Mouse (Mus musculus) liver, adult 2 months (tissue): Measurements from ENCODE around the gene Nupl2. TPM values are rescaled to one million over a fixed set of nuclear protein-coding genes. Genes with fewer than 3 reads are reported as not detected.
A peak's percentile ranks its signal among the peaks of the same experiment; 100 is the strongest.

Experiments used
- DNase-seq: peaks from one replicate; pipeline ENCODE4 v3.0.0-alpha.2; 2011; ENCODE audit warnings: low read depth, low spot score; ENCODE audit errors: extremely low read depth
- H3K27ac ChIP-seq: fragments of 200-500 bp; replicated peaks from 2 replicates; pipeline ENCODE4 v1.5.1; 2012; ENCODE audit warnings: low read depth, mild to moderate bottlenecking, control low read depth, inconsistent platforms, low read length; ENCODE audit not compliant: insufficient read depth
- H3K27me3 ChIP-seq: fragments of 200-500 bp; 2 replicates; pipeline ENCODE4 v1.6.1; 2012; ENCODE audit warnings: mild to moderate bottlenecking, moderate library complexity, low read length, inconsistent platforms; ENCODE audit not compliant: control insufficient read depth, insufficient read depth
- H3K36me3 ChIP-seq: fragments of 200-500 bp; 2 replicates; pipeline ENCODE4 v1.6.1; 2012; ENCODE audit warnings: low read length, inconsistent platforms; ENCODE audit not compliant: control insufficient read depth, insufficient read depth
- H3K4me1 ChIP-seq: fragments of 200-500 bp; 2 replicates; pipeline ENCODE4 v1.6.1; 2011; ENCODE audit warnings: low read length; ENCODE audit not compliant: control insufficient read depth, insufficient read depth
- H3K4me3 ChIP-seq: fragments of 200-500 bp; 2 replicates; pipeline ENCODE4 v1.5.1; 2011; ENCODE audit warnings: low read depth, mild to moderate bottlenecking, control low read depth, low read length, moderate library complexity; ENCODE audit not compliant: insufficient read depth
- H3K79me2 ChIP-seq: fragments of 200-500 bp; 2 replicates; pipeline ENCODE4 v1.6.1; 2012; ENCODE audit warnings: inconsistent platforms, mild to moderate bottlenecking, low read length, moderate library complexity; ENCODE audit not compliant: control insufficient read depth, insufficient read depth
- H3K9ac ChIP-seq: fragments of 200-500 bp; 2 replicates; pipeline ENCODE4 v1.6.1; 2012; ENCODE audit warnings: low read depth, mild to moderate bottlenecking, control low read depth, inconsistent platforms, low read length
- CTCF ChIP-seq: fragments of 200-500 bp; IDR thresholded peaks from 2 replicates; pipeline ENCODE4 v1.5.1; 2011; ENCODE audit warnings: low read depth, low read length, control low read depth
- POLR2A ChIP-seq: fragments of 200-500 bp; IDR thresholded peaks from 2 replicates; pipeline ENCODE4 v1.6.1; 2011; ENCODE audit warnings: low read length, control low read depth; ENCODE audit not compliant: insufficient read depth; ENCODE audit errors: extremely low read depth
- WGBS: fragments of 180-500 bp; shearing (Covaris S2); methylation state at CpG from one replicate; pipeline ENCODE4 v1.1.7; 2018; 5-methylcytosine and 5-hydroxymethylcytosine counted together
- polyA plus RNA-seq: library from polyadenylated mRNA; depleted of rRNA; stranded (reverse); fragments of >200 nt; gene quantifications from 2 replicates; pipeline ENCODE4 v1.2.3, GENCODE M21; 2012; rRNA removed
- total RNA-seq: library from RNA; depleted of rRNA; stranded (reverse); fragments of >200 nt; gene quantifications from 2 replicates; pipeline ENCODE4 v1.2.3, GENCODE M21; 2014; rRNA removed

Nupl2 gene
- total RNA-seq: 2.5 and 3.0 TPM in 2 replicates
- polyA plus RNA-seq: 2.9 and 3.1 TPM in 2 replicates

- under 1% methylated on average over 52 of the region's 52 CpGs for WGBS
- Histone ChIP-seq H3K27ac (peak within 1 kb of the TSS; percentile 4; the same call in 1 of the 2 replicates), H3K79me2 (no peaks in the 10 kb centered on the region), H3K36me3 (peaks cover 16% of the 10 kb centered on the region), H3K27me3 (no peaks in the 10 kb centered on the region), H3K4me1 (peaks cover 3% of the 10 kb centered on the region; the same call in 1 of the 2 replicates), H3K4me3 (peak within 1 kb of the TSS; percentile 93), H3K9ac (peak within 1 kb of the TSS; percentile 86)
- TF ChIP-seq CTCF: no peak
- 0 out of 2 replicates have a peak, but pooled peaks have one; percentile 30 for TF ChIP-seq POLR2A
- DNase-seq: peak; percentile 87
These were observed at the start of gene Nupl2 for GRCm38 (mm10) chr5:24164789-24165445. Gene Nupl2 (plus strand): TSS chr5:24164963.

DNA sequence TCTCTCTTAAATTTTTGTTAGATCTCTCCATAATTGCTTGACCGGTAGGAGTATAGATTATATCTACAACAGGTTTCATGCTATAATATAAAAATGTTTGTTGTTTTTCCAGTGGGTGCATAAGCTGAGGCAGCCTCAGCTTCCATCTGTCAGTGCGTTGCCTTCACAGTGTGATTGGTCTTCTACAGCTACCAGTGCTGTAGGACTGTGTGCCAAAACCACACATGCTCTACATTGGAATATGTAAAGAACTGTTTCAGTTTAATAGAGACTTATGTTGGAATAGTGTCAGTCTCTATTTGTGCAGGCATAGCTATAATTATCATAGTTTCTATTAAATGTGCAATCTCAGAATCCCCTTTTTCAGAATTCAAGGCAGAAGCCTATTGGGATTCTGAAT, 42.5 kb upstream of the Nupl2 start:
- Histone ChIP-seq H3K9ac (no peak overlapping the region), H3K27me3 (no peaks in the 10 kb centered on the region), H3K36me3 (no peaks in the 10 kb centered on the region), H3K4me3 (no peak overlapping the region), H3K79me2 (peaks cover 2% of the 10 kb centered on the region; the same call in 1 of the 2 replicates), H3K27ac (no peak overlapping the region), H3K4me1 (no peaks in the 10 kb centered on the region)
- WGBS: 98% methylated on average over 2 of the region's 2 CpGs
- no peak for TF ChIP-seq CTCF
- TF ChIP-seq POLR2A: no peak
- DNase-seq: no peak

GRCm38 (mm10) chr5:24124175-24124574, 40.6 kb upstream of the Nupl2 start:
- 97% methylated on average over 1 of the region's 1 CpGs for WGBS
- Histone ChIP-seq H3K79me2 (peaks cover 2% of the 10 kb centered on the region; the same call in 1 of the 2 replicates), H3K27ac (no peak overlapping the region), H3K27me3 (no peaks in the 10 kb centered on the region), H3K9ac (no peak overlapping the region), H3K36me3 (no peaks in the 10 kb centered on the region; the same call in 1 of the 2 replicates), H3K4me3 (no peak overlapping the region), H3K4me1 (no peaks in the 10 kb centered on the region)
- DNase-seq: no peak
- TF ChIP-seq CTCF: no peak

- Histone ChIP-seq H3K27me3 (no peaks in the 10 kb centered on the region), H3K4me3 (no peak overlapping the region), H3K27ac (no peak overlapping the region), H3K79me2 (no peaks in the 10 kb centered on the region; the same call in 1 of the 2 replicates), H3K36me3 (no peaks in the 10 kb centered on the region; the same call in 1 of the 2 replicates), H3K4me1 (no peaks in the 10 kb centered on the region), H3K9ac (no peak overlapping the region)
- DNase-seq: no peak
- TF ChIP-seq POLR2A (no peak), CTCF (no peak)
- 91% methylated on average over 3 of the region's 3 CpGs for WGBS
These were observed 40.0 kb upstream of the Nupl2 start for GRCm38 (mm10) chr5:24124579-24125276.

DNA sequence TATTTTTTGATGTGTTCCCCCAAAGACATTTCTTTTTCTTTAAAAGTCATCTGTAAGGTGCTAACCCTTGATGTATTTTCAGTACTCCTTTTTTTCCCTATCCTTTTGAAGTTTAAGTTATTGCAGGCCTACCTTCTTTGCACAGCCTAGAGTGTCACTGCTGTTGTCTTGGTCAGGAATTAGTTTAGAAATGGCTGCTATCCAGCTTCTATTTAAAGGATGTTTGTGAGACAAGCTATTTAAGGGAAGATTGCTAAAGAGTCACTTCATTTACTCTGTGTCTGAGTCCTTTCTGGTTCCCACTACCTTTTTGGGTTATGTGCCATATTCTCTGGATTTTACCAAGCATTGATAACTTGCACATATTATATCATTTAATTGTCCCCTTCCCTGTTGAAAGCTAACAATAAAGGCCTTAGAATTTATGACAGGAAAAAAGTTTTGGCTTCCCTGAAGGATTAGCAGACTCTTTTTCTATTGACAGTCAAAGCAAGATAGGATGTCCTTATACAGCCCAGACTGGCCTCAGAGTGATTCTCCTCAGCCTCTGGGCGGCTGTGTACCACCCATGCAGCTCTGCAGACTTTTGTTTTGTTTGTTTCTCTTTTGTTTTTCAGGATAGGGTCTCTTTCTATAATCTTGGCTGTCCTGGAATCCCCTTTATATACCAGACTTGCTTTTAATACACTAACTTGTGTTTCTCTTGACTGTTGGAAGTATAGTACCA, 38.7 kb upstream of the Nupl2 start:
- H3K27me3 ChIP-seq: no peaks in the 10 kb centered on the region
- TF ChIP-seq POLR2A (no peak), CTCF (no peak)

More for the DNA sequence above, 38.7 kb upstream of the Nupl2 start:
- Histone ChIP-seq H3K4me1 (no peaks in the 10 kb centered on the region), H3K9ac (no peak overlapping the region), H3K79me2 (no peaks in the 10 kb centered on the region; the same call in 1 of the 2 replicates), H3K36me3 (no peaks in the 10 kb centered on the region; the same call in 1 of the 2 replicates), H3K4me3 (no peak overlapping the region), H3K27ac (no peak overlapping the region)
- 91% methylated on average over 1 of the region's 1 CpGs for WGBS
- no peak for DNase-seq
